Mouse (Mus musculus): Measurements from ENCODE around the gene Guca2a. TPM values are rescaled to one million over a fixed set of nuclear protein-coding genes. Genes with fewer than 3 reads are reported as not detected.

The Guca2a gene
- total RNA-seq, 4 experiments from 2014 or later = not detected

GRCm38 (mm10) chr4:119638656-119639055 lies 1.2 kb downstream of the Guca2a start:
- DNase-seq (ENCODE audit: low spot score in 2 of 2) = no peak

GRCm38 (mm10) chr4:119642666-119643065 lies 5.2 kb downstream of the Guca2a start:
- no peak for DNase-seq (ENCODE audit: low spot score in 2 of 2)

- no peak for DNase-seq (ENCODE audit: low spot score in 2 of 2)
These were observed 19.5 kb downstream of the Guca2a start for GRCm38 (mm10) chr4:119657011-119657410.

GRCm38 (mm10) chr4:119658246-119658645 lies 20.7 kb downstream of the Guca2a start:
- no peak for DNase-seq (ENCODE audit: low spot score in 2 of 2)

- no peak for DNase-seq (ENCODE audit: low spot score in 2 of 2)
These were observed 21.2 kb downstream of the Guca2a start, which contains the start of gene Guca2b for GRCm38 (mm10) chr4:119658731-119659130. Guca2b (minus strand) TSS chr4:119658954.

GRCm38 (mm10) chr4:119660007-119660406 lies 22.5 kb downstream of the Guca2a start:
- DNase-seq (ENCODE audit: low spot score in 2 of 2) = no peak

GRCm38 (mm10) chr4:119662151-119662550 lies 24.6 kb downstream of the Guca2a start:
- no peak for DNase-seq (ENCODE audit: low spot score in 2 of 2)

GRCm38 (mm10) chr4:119662976-119663375 lies 25.5 kb downstream of the Guca2a start:
- DNase-seq (ENCODE audit: low spot score in 2 of 2) = no peak

- DNase-seq (ENCODE audit: low spot score in 2 of 2) = no peak
These were observed 26.0 kb downstream of the Guca2a start for GRCm38 (mm10) chr4:119663409-119664095.

- DNase-seq (ENCODE audit: low spot score in 2 of 2) = no peak
These were observed 27.7 kb downstream of the Guca2a start for GRCm38 (mm10) chr4:119665166-119665565.

GRCm38 (mm10) chr4:119666116-119666515 lies 28.6 kb downstream of the Guca2a start:
- DNase-seq (ENCODE audit: low spot score in 2 of 2) = no peak

- no peak for DNase-seq (ENCODE audit: low spot score in 2 of 2)
These were observed 29.9 kb downstream of the Guca2a start for GRCm38 (mm10) chr4:119667454-119667853.

GRCm38 (mm10) chr4:119668185-119668584 lies 30.7 kb downstream of the Guca2a start:
- DNase-seq (ENCODE audit: low spot score in 2 of 2) = no peak

GRCm38 (mm10) chr4:119668596-119668995 lies 31.1 kb downstream of the Guca2a start:
- DNase-seq (ENCODE audit: low spot score in 2 of 2) = no peak

- no peak for DNase-seq (ENCODE audit: low spot score in 2 of 2)
These were observed 32.1 kb downstream of the Guca2a start for GRCm38 (mm10) chr4:119669356-119670209.

GRCm38 (mm10) chr4:119670210-119670555 lies 32.7 kb downstream of the Guca2a start:
- DNase-seq (ENCODE audit: low spot score in 2 of 2) = no peak

GRCm38 (mm10) chr4:119670736-119671135 lies 33.2 kb downstream of the Guca2a start:
- DNase-seq (ENCODE audit: low spot score in 2 of 2) = no peak

GRCm38 (mm10) chr4:119671164-119671563 lies 33.7 kb downstream of the Guca2a start:
- no peak for DNase-seq (ENCODE audit: low spot score in 2 of 2)

- DNase-seq (ENCODE audit: low spot score in 2 of 2) = no peak
These were observed 35.2 kb downstream of the Guca2a start for GRCm38 (mm10) chr4:119672685-119673084.

GRCm38 (mm10) chr4:119682596-119682995 lies 45.1 kb downstream of the Guca2a start:
- DNase-seq (ENCODE audit: low spot score in 2 of 2) = no peak

GRCm38 (mm10) chr4:119685746-119686145 lies 48.2 kb downstream of the Guca2a start:
- no peak for DNase-seq (ENCODE audit: low spot score in 2 of 2)
